Mouse (Mus musculus): Measurements from ENCODE around the gene Tex19.2. TPM values are rescaled to one million over a fixed set of nuclear protein-coding genes. Genes with fewer than 3 reads are reported as not detected.

Gene Tex19.2
- total RNA-seq (2021) (not detected), polyA plus RNA-seq (2012; rRNA removed) (not detected in 2 replicates)
- long read RNA-seq = 0 reads

- no peak for DNase-seq
Measured at GRCm38 (mm10) chr11:121118577-121118976, at the start of gene Tex19.2. Gene Tex19.2, minus strand, starts transcription at chr11:121118677.

- DNase-seq = no peak
Measured at GRCm38 (mm10) chr11:121163751-121164150, 45.3 kb upstream of the Tex19.2 start.

GRCm38 (mm10) chr11:121160636-121161346 is 42.3 kb upstream of the Tex19.2 start:
- no peak for DNase-seq

GRCm38 (mm10) chr11:121159971-121160370 is 41.5 kb upstream of the Tex19.2 start, which contains the start of gene Uts2r:
Gene Uts2r, plus strand, starts transcription at chr11:121160271.
- DNase-seq = no peak

GRCm38 (mm10) chr11:121156411-121156891 is 38.0 kb upstream of the Tex19.2 start:
- peak; percentile 34 for DNase-seq

GRCm38 (mm10) chr11:121154203-121154602 is 35.7 kb upstream of the Tex19.2 start:
- DNase-seq = no peak

GRCm38 (mm10) chr11:121148193-121148592 is 29.7 kb upstream of the Tex19.2 start:
- no peak for DNase-seq

- DNase-seq = no peak
Measured at GRCm38 (mm10) chr11:121145865-121146264, 27.4 kb upstream of the Tex19.2 start, which contains the start of gene Tex19.1. Gene Tex19.1, plus strand, starts transcription at chr11:121146143.

GRCm38 (mm10) chr11:121143325-121144015 is 25.0 kb upstream of the Tex19.2 start:
- DNase-seq = peak; percentile 57

- no peak for DNase-seq
Measured at GRCm38 (mm10) chr11:121138732-121139131, 20.3 kb upstream of the Tex19.2 start.

GRCm38 (mm10) chr11:121137682-121138081 is 19.2 kb upstream of the Tex19.2 start:
- no peak for DNase-seq

GRCm38 (mm10) chr11:121134600-121134999 is 16.1 kb upstream of the Tex19.2 start:
- DNase-seq = no peak

GRCm38 (mm10) chr11:121129616-121130015 is 11.1 kb upstream of the Tex19.2 start:
- no peak for DNase-seq

GRCm38 (mm10) chr11:121127441-121127840 is 9.0 kb upstream of the Tex19.2 start:
- DNase-seq = no peak

- DNase-seq = no peak
Measured at GRCm38 (mm10) chr11:121126395-121126794, 7.9 kb upstream of the Tex19.2 start.

- DNase-seq = no peak
Measured at GRCm38 (mm10) chr11:121125522-121126172, 7.2 kb upstream of the Tex19.2 start.

- DNase-seq = no peak
Measured at GRCm38 (mm10) chr11:121123438-121123837, 5.0 kb upstream of the Tex19.2 start.

- DNase-seq = no peak
Measured at GRCm38 (mm10) chr11:121122024-121122670, 3.7 kb upstream of the Tex19.2 start.

GRCm38 (mm10) chr11:121121151-121121550 is 2.7 kb upstream of the Tex19.2 start:
- DNase-seq = no peak

- DNase-seq = no peak
Measured at GRCm38 (mm10) chr11:121118106-121118505, 371 bp downstream of the Tex19.2 start.

GRCm38 (mm10) chr11:121112091-121112775 is 6.2 kb downstream of the Tex19.2 start:
- peak; percentile 87 for DNase-seq
